Mouse (Mus musculus) brain, embryonic 14.5 days (tissue): Measurements from ENCODE around the gene Acpp.

Experiments used
- CTCF ChIP-seq: fragments of 200-500 bp; IDR thresholded peaks from 2 replicates; pipeline ENCODE4 v1.5.1; 2012; ENCODE audit warnings: inconsistent platforms, mild to moderate bottlenecking, moderate library complexity, borderline replicate concordance; ENCODE audit not compliant: insufficient read depth, insufficient read length; ENCODE audit errors: extremely low read depth
- POLR2A ChIP-seq: fragments of 200-500 bp; IDR thresholded peaks from 2 replicates; pipeline ENCODE4 v1.6.1; 2012; ENCODE audit warnings: mild to moderate bottlenecking, inconsistent platforms, borderline replicate concordance; ENCODE audit not compliant: poor library complexity, insufficient read depth, insufficient read length, severe bottlenecking; ENCODE audit errors: extremely low read depth

- peak; percentile 74 for TF ChIP-seq CTCF
- no peak for TF ChIP-seq POLR2A
Measured at GRCm38 (mm10) chr9:104373253-104373652, 35.7 kb upstream of the Acpp start.
